Mouse (Mus musculus): ENCODE data around the gene Prps2.

GRCm38 (mm10) chrX:167318819-167319396 is 63.6 kb downstream of the Prps2 start:
- TF ChIP-seq POLR2A (IDR thresholded peaks at IDR 0.05; ENCODE audit: extremely low read depth, insufficient read depth, low read length) (no peak), CTCF (IDR thresholded peaks at IDR 0.05; ENCODE audit: low read depth, low read length) (no peak)

All from liver, adult 2 months (tissue).